Mouse (Mus musculus) cerebellum, adult 11-12 months (tissue): ENCODE data around the gene Setd7.

Experiments
- DNase-seq: peaks from one replicate; pipeline ENCODE4 v3.0.0; 2022

Gene Setd7

GRCm38 (mm10) chr3:51555583-51555982 is 5.1 kb downstream of the Setd7 start:
- peak; percentile 51 for DNase-seq

- peak; percentile 42 for DNase-seq
Observed at GRCm38 (mm10) chr3:51554836-51555235, 5.8 kb downstream of the Setd7 start.

GRCm38 (mm10) chr3:51554067-51554466 is 6.6 kb downstream of the Setd7 start:
- DNase-seq = peak; percentile 43

- peak; percentile 85 for DNase-seq
Observed at GRCm38 (mm10) chr3:51553497-51553875, 7.2 kb downstream of the Setd7 start.

- peak; percentile 33 for DNase-seq
Observed at GRCm38 (mm10) chr3:51552841-51553496, 7.7 kb downstream of the Setd7 start.

- peak; percentile 15 for DNase-seq
Observed at GRCm38 (mm10) chr3:51552197-51552596, 8.5 kb downstream of the Setd7 start.

GRCm38 (mm10) chr3:51548987-51549579 is 11.6 kb downstream of the Setd7 start:
- peak; percentile 63 for DNase-seq

- DNase-seq = no peak
Observed at GRCm38 (mm10) chr3:51547577-51547976, 13.1 kb downstream of the Setd7 start.

- DNase-seq = no peak
Observed at GRCm38 (mm10) chr3:51544442-51545128, 16.1 kb downstream of the Setd7 start.

GRCm38 (mm10) chr3:51540659-51541058 is 20.0 kb downstream of the Setd7 start:
- DNase-seq = no peak

GRCm38 (mm10) chr3:51539567-51540408 is 20.9 kb downstream of the Setd7 start:
- DNase-seq = peak; percentile 69

- DNase-seq = no peak
Observed at GRCm38 (mm10) chr3:51534013-51534412, 26.7 kb downstream of the Setd7 start.

- DNase-seq = no peak
Observed at GRCm38 (mm10) chr3:51533573-51533972, 27.1 kb downstream of the Setd7 start.

GRCm38 (mm10) chr3:51532282-51532620 is 28.4 kb downstream of the Setd7 start:
- DNase-seq = no peak

GRCm38 (mm10) chr3:51531473-51532281 is 29.0 kb downstream of the Setd7 start:
- DNase-seq = peak; percentile 92

- no peak for DNase-seq
Observed at GRCm38 (mm10) chr3:51526891-51527290, 33.8 kb downstream of the Setd7 start.

GRCm38 (mm10) chr3:51525186-51525785 is 35.4 kb downstream of the Setd7 start:
- DNase-seq = peak; percentile 63

- DNase-seq = no peak
Observed at GRCm38 (mm10) chr3:51521262-51521661, 39.4 kb downstream of the Setd7 start.

- no peak for DNase-seq
Observed at GRCm38 (mm10) chr3:51518763-51519121, 41.9 kb downstream of the Setd7 start.

- no peak for DNase-seq
Observed at GRCm38 (mm10) chr3:51517878-51518762, 42.6 kb downstream of the Setd7 start.

GRCm38 (mm10) chr3:51517467-51517866 is 43.2 kb downstream of the Setd7 start:
- DNase-seq = no peak
